Mouse (Mus musculus) neural tube, embryonic 14.5 days (tissue): ENCODE results near the gene Plin5. TPM values are rescaled to one million over a fixed set of nuclear protein-coding genes. Genes with fewer than 3 reads are reported as not detected.
A peak's percentile ranks its signal among the peaks of the same experiment; 100 is the strongest.

Experiments used
- ATAC-seq: fragments of 200-750 bp; cut with Nextera tagmentation; 2 replicates; pipeline ENCODE4 v1.8.0; 2017; ENCODE audit warnings: low read depth, mild to moderate bottlenecking, moderate TSS enrichment, moderate library complexity
- H3K27ac ChIP-seq: fragments of 300-500 bp; sonication (generic); 2 replicates; pipeline ENCODE4 v1.5.1; 2014; ENCODE audit warnings: low read depth, mild to moderate bottlenecking, control low read depth, low read length, moderate library complexity, mixed read lengths
- H3K27me3 ChIP-seq: fragments of 300-500 bp; sonication (generic); 2 replicates; pipeline ENCODE4 v1.6.1; 2014; ENCODE audit warnings: low read length; ENCODE audit not compliant: control insufficient read depth, insufficient read depth
- H3K36me3 ChIP-seq: fragments of 300-500 bp; sonication (generic); 2 replicates; pipeline ENCODE4 v1.6.1; 2014; ENCODE audit warnings: low read length, mixed read lengths; ENCODE audit not compliant: control insufficient read depth, insufficient read depth
- H3K4me1 ChIP-seq: fragments of 300-500 bp; sonication (generic); 2 replicates; pipeline ENCODE4 v1.6.1; 2014; ENCODE audit warnings: low read length; ENCODE audit not compliant: control insufficient read depth, insufficient read depth
- H3K4me2 ChIP-seq: fragments of 300-500 bp; sonication (generic); 2 replicates; pipeline ENCODE4 v1.6.1; 2014; ENCODE audit warnings: mild to moderate bottlenecking, low read depth, low read length, control low read depth
- H3K4me3 ChIP-seq: fragments of 300-500 bp; sonication (generic); 2 replicates; pipeline ENCODE4 v1.5.1; 2014; ENCODE audit warnings: low read depth, low read length, control low read depth, mixed read lengths
- H3K9ac ChIP-seq: fragments of 300-500 bp; sonication (generic); replicated peaks from 2 replicates; pipeline ENCODE4 v1.6.1; 2014; ENCODE audit warnings: low read depth, mild to moderate bottlenecking, control low read depth, low read length, mixed read lengths
- H3K9me3 ChIP-seq: fragments of 300-500 bp; sonication (generic); 2 replicates; pipeline ENCODE4 v1.6.1; 2016; ENCODE audit warnings: low read length; ENCODE audit not compliant: control insufficient read depth
- WGBS: fragments of 180-500 bp; shearing (Covaris S2); extraction: QIAGEN DNeasy Blood & Tissue Kit; methylation state at CpG from one replicate; pipeline ENCODE4 v1.1.7; 2014; 5-methylcytosine and 5-hydroxymethylcytosine counted together
- polyA plus RNA-seq: library from polyadenylated mRNA; unstranded; fragments of >200 nt; fragmentation: Nextera tagmentation; extraction: Ambion mirVana; gene quantifications from 2 replicates; pipeline ENCODE4 v1.2.1, GENCODE M21; 2014

Gene Plin5
- polyA plus RNA-seq, 1 experiment from 2014 or later: 1.9 TPM

- Histone ChIP-seq H3K36me3 (no peaks in the 10 kb centered on the region), H3K4me2 (peak overlapping the region; percentile 80), H3K4me3 (peak overlapping the region; percentile 83), H3K9ac (no peak overlapping the region), H3K9me3 (no peaks in the 10 kb centered on the region), H3K27ac (no peak overlapping the region), H3K4me1 (peaks cover 43% of the 10 kb centered on the region), H3K27me3 (peaks cover 5% of the 10 kb centered on the region; the same call in 1 of the 2 replicates)
- no peak for ATAC-seq
- WGBS: 18% methylated on average over 25 of the region's 25 CpGs
Measured at GRCm38 (mm10) chr17:56137839-56138613, 20.6 kb upstream of the Plin5 start.

GRCm38 (mm10) chr17:56136558-56136957 lies 19.2 kb upstream of the Plin5 start:
- Histone ChIP-seq H3K4me2 (no peak overlapping the region), H3K36me3 (0 out of 2 replicates have a peak, but pooled peaks cover under 1% of the 10 kb centered on the region), H3K9ac (no peak overlapping the region), H3K4me1 (peaks cover 35% of the 10 kb centered on the region), H3K27me3 (peaks cover 5% of the 10 kb centered on the region; the same call in 1 of the 2 replicates), H3K9me3 (no peaks in the 10 kb centered on the region), H3K4me3 (no peak overlapping the region), H3K27ac (no peak overlapping the region)
- no peak for ATAC-seq
- 87% methylated on average over 7 of the region's 7 CpGs for WGBS

GRCm38 (mm10) chr17:56134463-56134971 lies 17.1 kb upstream of the Plin5 start:
- no peak; the same call in 1 of the 2 replicates for ATAC-seq
- Histone ChIP-seq H3K27me3 (peaks cover 5% of the 10 kb centered on the region; the same call in 1 of the 2 replicates), H3K9ac (no peak overlapping the region), H3K36me3 (peaks cover 13% of the 10 kb centered on the region; the same call in 1 of the 2 replicates), H3K4me3 (no peak overlapping the region), H3K4me2 (peak overlapping the region; percentile 28; the same call in 1 of the 2 replicates), H3K4me1 (peaks cover 33% of the 10 kb centered on the region), H3K9me3 (no peaks in the 10 kb centered on the region), H3K27ac (no peak overlapping the region)
- 2% methylated on average over 27 of the region's 27 CpGs for WGBS

GRCm38 (mm10) chr17:56133457-56134363 lies 16.3 kb upstream of the Plin5 start:
- Histone ChIP-seq H3K9ac (no peak overlapping the region), H3K27ac (no peak overlapping the region), H3K4me3 (no peak overlapping the region)

GRCm38 (mm10) chr17:56132661-56133060 lies 15.3 kb upstream of the Plin5 start:
- Histone ChIP-seq H3K27ac (no peak overlapping the region), H3K9me3 (no peaks in the 10 kb centered on the region), H3K9ac (no peak overlapping the region), H3K36me3 (peaks cover 22% of the 10 kb centered on the region), H3K27me3 (no peaks in the 10 kb centered on the region), H3K4me3 (no peak overlapping the region), H3K4me2 (no peak overlapping the region), H3K4me1 (peaks cover 20% of the 10 kb centered on the region; the same call in 1 of the 2 replicates)
- ATAC-seq: peak; percentile 10; the same call in 1 of the 2 replicates
- 4% methylated on average over 14 of the region's 14 CpGs for WGBS

More at GRCm38 (mm10) chr17:56133457-56134363, 16.3 kb upstream of the Plin5 start:
- H3K9me3 ChIP-seq: no peaks in the 10 kb centered on the region
- peaks cover 28% of the 10 kb centered on the region for H3K4me1 ChIP-seq
- peak; percentile 14; the same call in 1 of the 2 replicates for ATAC-seq
- H3K4me2 ChIP-seq: peak overlapping the region; percentile 28; the same call in 1 of the 2 replicates
- peaks cover 13% of the 10 kb centered on the region; the same call in 1 of the 2 replicates for H3K36me3 ChIP-seq
- WGBS: 21% methylated on average over 20 of the region's 21 CpGs
- H3K27me3 ChIP-seq: no peaks in the 10 kb centered on the region

- Histone ChIP-seq H3K4me2 (no peak overlapping the region), H3K9ac (no peak overlapping the region), H3K27ac (no peak overlapping the region), H3K27me3 (no peaks in the 10 kb centered on the region), H3K4me3 (no peak overlapping the region), H3K9me3 (no peaks in the 10 kb centered on the region), H3K36me3 (peaks cover 29% of the 10 kb centered on the region), H3K4me1 (peaks cover 15% of the 10 kb centered on the region; the same call in 1 of the 2 replicates)
- ATAC-seq: 0 out of 2 replicates have a peak, but pooled peaks have one; percentile 13
- 43% methylated on average over 7 of the region's 7 CpGs for WGBS
Measured at GRCm38 (mm10) chr17:56131814-56132213, 14.4 kb upstream of the Plin5 start.

- Histone ChIP-seq H3K4me2 (no peak overlapping the region), H3K36me3 (peaks cover 35% of the 10 kb centered on the region), H3K27ac (no peak overlapping the region), H3K9me3 (no peaks in the 10 kb centered on the region), H3K9ac (no peak overlapping the region), H3K4me1 (peaks cover 15% of the 10 kb centered on the region; the same call in 1 of the 2 replicates), H3K4me3 (no peak overlapping the region), H3K27me3 (no peaks in the 10 kb centered on the region)
- no peak for ATAC-seq
- WGBS: 90% methylated on average over 10 of the region's 10 CpGs
Measured at GRCm38 (mm10) chr17:56131136-56131535, 13.7 kb upstream of the Plin5 start.

GRCm38 (mm10) chr17:56128246-56128645 lies 10.8 kb upstream of the Plin5 start:
- WGBS: 82% methylated on average over 15 of the region's 15 CpGs
- H3K4me1 ChIP-seq: no peaks in the 10 kb centered on the region
- H3K4me3 ChIP-seq: no peak overlapping the region
- no peak overlapping the region for H3K9ac ChIP-seq
- H3K4me2 ChIP-seq: no peak overlapping the region
- no peak for ATAC-seq
- H3K36me3 ChIP-seq: peaks cover 48% of the 10 kb centered on the region
- H3K27me3 ChIP-seq: peaks cover 13% of the 10 kb centered on the region
- no peaks in the 10 kb centered on the region for H3K9me3 ChIP-seq
- H3K27ac ChIP-seq: no peak overlapping the region
